Mouse (Mus musculus) E14TG2a.4 (cell line): ENCODE measurements around the gene Spock2.
A peak's percentile ranks its signal among the peaks of the same experiment; 100 is the strongest.

Experiments used
- H3K27me3 ChIP-seq: 2 replicates; pipeline ENCODE4 v1.6.1; 2014; ENCODE audit warnings: low read length, control low read depth; ENCODE audit not compliant: insufficient read depth
- H3K36me3 ChIP-seq: 2 replicates; pipeline ENCODE4 v1.6.1; 2014; ENCODE audit warnings: low read length, control low read depth; ENCODE audit not compliant: insufficient read depth
- H3K4me1 ChIP-seq: replicated peaks from 2 replicates; pipeline ENCODE4 v1.6.1; 2014; ENCODE audit warnings: low read depth, low read length, control low read depth
- H3K4me3 ChIP-seq: replicated peaks from 2 replicates; pipeline ENCODE4 v1.5.1; 2014; ENCODE audit warnings: mild to moderate bottlenecking, low read length
- H3K9me3 ChIP-seq: 2 replicates; pipeline ENCODE4 v1.6.1; 2014; ENCODE audit warnings: low read length, control low read depth
- CTCF ChIP-seq: conservative IDR thresholded peaks from 2 replicates; pipeline ENCODE4 v1.5.1; 2014; ENCODE audit warnings: low read length
- NANOG ChIP-seq: IDR thresholded peaks from 2 replicates; pipeline ENCODE4 v1.6.1; 2014; ENCODE audit warnings: borderline replicate concordance, low read length, mixed read lengths
- POU5F1 ChIP-seq: IDR thresholded peaks from 2 replicates; pipeline ENCODE4 v1.6.1; 2014; ENCODE audit warnings: low read length, borderline replicate concordance

Spock2 gene

DNA sequence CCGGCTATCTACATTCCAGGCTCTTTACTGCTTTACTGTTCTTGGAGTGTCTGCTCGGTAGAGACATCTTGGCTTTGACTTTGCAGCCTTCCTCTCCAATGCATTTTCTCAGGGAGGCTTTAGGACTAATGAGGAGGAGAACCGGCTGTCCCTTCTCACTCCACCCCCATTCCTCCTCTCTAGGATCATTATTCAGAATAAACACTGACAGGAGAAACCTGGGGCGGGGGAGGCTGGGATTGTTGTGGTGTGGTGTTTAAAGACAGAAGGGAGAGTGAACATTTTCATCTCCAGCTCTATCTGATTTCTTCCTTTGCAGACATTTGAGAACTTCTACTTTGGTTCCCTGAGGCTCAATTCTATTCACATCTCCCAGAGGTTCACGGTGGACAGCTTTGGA lies 8.2 kb upstream of the Spock2 start:
- no peaks in the 10 kb centered on the region for H3K4me1 ChIP-seq
- H3K4me3 ChIP-seq, result no peak overlapping the region
- no peaks in the 10 kb centered on the region for H3K9me3 ChIP-seq
- H3K36me3 ChIP-seq, result peaks cover 19% of the 10 kb centered on the region
- TF ChIP-seq CTCF (no peak), POU5F1 (no peak), NANOG (no peak)
- H3K27me3 ChIP-seq, result no peaks in the 10 kb centered on the region

DNA sequence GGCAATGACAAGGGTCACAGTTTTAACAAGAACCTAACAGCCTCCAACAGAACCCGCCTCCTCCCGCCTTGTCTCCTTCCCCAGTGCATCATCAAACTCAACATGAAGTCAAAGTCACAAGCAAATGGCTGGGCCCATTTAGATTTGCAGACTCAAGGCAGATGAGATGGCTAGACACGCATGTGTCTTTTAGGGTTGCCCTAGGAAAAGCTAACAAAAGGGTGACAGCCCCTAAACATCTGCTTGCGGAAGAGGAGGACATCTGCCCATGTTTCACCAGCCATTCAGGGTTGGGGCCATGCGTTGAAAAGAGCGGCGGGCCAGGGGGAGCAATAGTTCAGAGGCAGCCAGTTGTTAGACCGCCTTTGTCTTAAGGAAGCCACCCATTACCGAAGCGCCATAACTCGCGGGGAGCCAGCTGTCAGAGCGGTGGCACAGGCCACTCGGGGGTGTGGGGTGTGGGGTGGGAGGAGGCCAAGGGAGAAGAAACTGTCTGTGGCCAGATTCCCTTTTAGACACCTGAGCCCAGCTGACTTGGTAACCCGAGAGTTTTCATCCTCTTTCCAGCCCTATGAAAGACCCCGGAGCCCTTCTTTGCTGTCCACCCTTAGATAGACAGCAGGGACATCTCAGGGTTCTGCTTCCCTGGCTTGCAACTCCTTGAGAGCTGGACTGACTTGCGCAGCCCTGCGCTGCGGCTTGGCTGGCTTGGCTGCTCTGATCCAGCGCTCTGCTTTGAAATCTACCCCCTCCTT lies 451 bp upstream of the Spock2 start:
- peaks cover 64% of the 10 kb centered on the region for H3K27me3 ChIP-seq
- H3K9me3 ChIP-seq, result no peaks in the 10 kb centered on the region
- H3K36me3 ChIP-seq, result no peaks in the 10 kb centered on the region
- peaks cover 41% of the 10 kb centered on the region for H3K4me1 ChIP-seq
- peak overlapping the region; percentile 79 for H3K4me3 ChIP-seq
- TF ChIP-seq POU5F1 (no peak), NANOG (no peak), CTCF (no peak)

DNA sequence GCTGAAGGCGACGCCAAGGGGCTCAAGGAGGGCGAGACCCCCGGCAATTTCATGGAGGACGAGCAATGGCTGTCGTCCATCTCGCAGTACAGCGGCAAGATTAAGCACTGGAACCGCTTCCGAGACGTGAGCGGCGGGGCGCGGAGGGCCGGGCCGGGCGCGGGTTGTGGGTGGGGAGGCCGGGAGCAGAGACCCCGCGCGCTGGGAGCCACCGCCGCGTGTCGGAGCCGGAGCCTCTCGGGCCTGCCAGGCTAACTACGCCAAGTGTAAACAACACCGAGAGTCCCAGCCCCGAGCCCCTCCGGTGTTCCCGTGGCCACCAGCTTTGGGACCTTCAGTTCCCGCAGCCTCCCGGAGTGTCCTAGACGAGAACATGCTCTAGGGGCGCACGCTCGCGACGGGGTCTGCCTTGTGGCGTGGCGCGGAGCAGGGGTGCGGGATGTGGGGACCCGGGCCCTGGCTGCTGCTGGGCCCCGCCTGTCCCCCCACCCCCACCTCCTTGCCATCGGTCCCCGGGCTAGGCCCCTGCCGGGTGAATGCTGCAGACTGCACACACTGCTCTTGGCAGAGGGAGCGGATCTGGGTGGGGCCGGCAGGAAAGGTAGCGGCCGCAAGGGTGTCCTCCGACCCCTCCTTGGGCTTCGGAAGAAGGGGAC lies 640 bp downstream of the Spock2 start:
- H3K9me3 ChIP-seq, result no peaks in the 10 kb centered on the region
- no peaks in the 10 kb centered on the region for H3K36me3 ChIP-seq
- peaks cover 41% of the 10 kb centered on the region for H3K4me1 ChIP-seq
- H3K4me3 ChIP-seq, result peak overlapping the region; percentile 79
- peaks cover 74% of the 10 kb centered on the region for H3K27me3 ChIP-seq
- no peak for TF ChIP-seq NANOG
- TF ChIP-seq POU5F1, result no peak
- no peak for TF ChIP-seq CTCF

GRCm38 (mm10) chr10:60107448-60107847 lies 1.4 kb downstream of the Spock2 start:
- peak overlapping the region; percentile 79 for H3K4me3 ChIP-seq
- H3K4me1 ChIP-seq, result peaks cover 41% of the 10 kb centered on the region
- no peaks in the 10 kb centered on the region for H3K9me3 ChIP-seq
- TF ChIP-seq NANOG (no peak), CTCF (no peak), POU5F1 (no peak)
- H3K36me3 ChIP-seq, result no peaks in the 10 kb centered on the region
- peaks cover 78% of the 10 kb centered on the region for H3K27me3 ChIP-seq

DNA sequence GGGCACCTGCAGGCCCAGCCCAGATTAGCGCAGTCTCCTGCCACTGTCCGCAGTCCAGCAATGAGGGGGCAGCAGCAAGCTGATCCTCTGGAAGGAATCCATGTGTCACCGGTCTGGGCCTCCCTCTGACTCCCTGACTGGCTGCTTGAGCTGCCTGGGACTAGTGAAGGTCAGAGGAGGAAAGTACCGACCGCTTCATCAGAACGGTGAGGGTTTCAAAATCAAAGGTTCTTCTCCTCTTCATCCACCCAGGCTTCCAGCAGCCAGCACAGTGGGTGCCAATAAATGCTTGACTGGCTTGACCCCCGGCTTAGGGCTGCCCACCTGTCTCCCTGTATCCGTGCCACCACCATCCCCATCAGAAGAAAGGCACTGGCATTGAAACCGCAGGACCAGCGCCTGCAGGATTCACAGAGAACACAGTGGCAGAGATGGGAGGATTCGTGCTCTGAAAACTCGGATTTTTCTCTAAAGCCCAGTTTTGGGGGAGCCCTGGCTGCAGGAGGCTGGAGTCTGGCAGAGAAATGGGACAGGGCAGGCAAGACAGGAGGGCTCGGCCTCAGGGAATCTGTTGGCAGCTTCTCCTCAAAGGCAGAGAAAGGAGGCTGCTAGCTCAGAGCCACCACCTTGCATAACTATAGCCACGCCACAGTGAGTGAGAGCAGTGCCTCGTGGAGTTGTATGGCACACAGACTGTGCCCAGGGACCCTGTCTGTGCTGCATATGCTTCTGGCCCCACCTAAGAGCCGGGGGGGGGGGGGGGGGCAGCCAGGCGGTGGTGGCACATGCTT lies 2.5 kb downstream of the Spock2 start:
- Histone ChIP-seq H3K4me1 (peaks cover 41% of the 10 kb centered on the region), H3K4me3 (0 out of 2 replicates have a peak overlapping the region, but pooled peaks have one; percentile 13), H3K27me3 (peaks cover 85% of the 10 kb centered on the region), H3K36me3 (no peaks in the 10 kb centered on the region), H3K9me3 (no peaks in the 10 kb centered on the region)
- TF ChIP-seq NANOG (no peak), CTCF (no peak), POU5F1 (no peak)

DNA sequence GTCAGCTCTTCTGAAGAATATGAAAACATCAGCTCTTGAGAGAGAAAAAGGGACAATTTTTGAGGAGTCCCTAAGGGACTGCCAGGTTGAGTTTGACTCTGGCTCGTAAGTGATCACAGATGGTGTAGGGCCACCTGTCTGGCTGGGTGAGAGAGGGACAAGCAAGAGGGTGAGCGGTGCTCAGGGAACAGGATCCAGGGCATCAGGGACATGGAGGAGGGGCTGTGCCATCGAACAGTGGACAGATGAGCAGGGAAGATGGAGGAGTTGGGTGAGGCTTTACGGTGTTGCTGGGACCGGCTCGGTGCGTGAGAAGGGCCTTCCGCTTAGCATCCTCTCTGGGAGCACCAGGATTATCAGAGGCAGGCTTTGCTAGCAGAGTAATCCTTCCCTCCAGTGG lies 3.3 kb downstream of the Spock2 start:
- peaks cover 84% of the 10 kb centered on the region for H3K27me3 ChIP-seq
- no peaks in the 10 kb centered on the region for H3K9me3 ChIP-seq
- H3K4me3 ChIP-seq, result no peak overlapping the region
- H3K4me1 ChIP-seq, result peaks cover 41% of the 10 kb centered on the region
- no peak for TF ChIP-seq NANOG
- TF ChIP-seq CTCF, result no peak
- no peak for TF ChIP-seq POU5F1
- H3K36me3 ChIP-seq, result no peaks in the 10 kb centered on the region

GRCm38 (mm10) chr10:60109989-60110388 lies 4.0 kb downstream of the Spock2 start:
- peaks cover 78% of the 10 kb centered on the region for H3K27me3 ChIP-seq
- no peaks in the 10 kb centered on the region for H3K9me3 ChIP-seq
- no peak for TF ChIP-seq POU5F1
- no peak for TF ChIP-seq CTCF
- TF ChIP-seq NANOG, result no peak
- no peak overlapping the region for H3K4me3 ChIP-seq
- H3K36me3 ChIP-seq, result no peaks in the 10 kb centered on the region
- H3K4me1 ChIP-seq, result peaks cover 39% of the 10 kb centered on the region

DNA sequence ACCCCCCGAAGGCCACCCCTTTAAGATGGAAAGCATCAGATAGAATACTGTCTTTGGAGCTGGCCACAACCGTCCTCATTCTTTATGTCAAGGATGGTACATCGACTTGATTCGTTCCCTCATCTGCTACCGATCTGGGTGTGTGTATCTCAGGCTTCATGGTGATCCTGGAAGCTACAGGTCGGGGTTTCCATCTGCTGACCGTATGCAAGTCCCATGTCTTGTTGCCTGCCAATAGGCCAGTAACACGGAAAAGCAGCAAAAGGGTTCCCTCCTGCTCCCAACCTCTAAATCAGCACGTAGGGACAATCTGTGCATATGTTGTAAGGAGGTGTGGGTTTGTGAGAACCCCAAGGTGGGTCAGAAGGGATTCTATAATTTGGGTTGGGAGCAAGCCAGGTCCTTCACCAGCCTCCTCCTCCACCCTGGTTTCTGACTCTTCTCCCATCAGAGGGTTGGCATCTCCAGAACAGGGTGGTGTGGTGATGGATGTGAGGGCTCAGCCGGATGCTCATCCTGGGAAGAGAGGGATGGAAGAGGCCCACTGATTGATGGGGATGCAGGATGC lies 5.0 kb downstream of the Spock2 start:
- H3K27me3 ChIP-seq, result peaks cover 69% of the 10 kb centered on the region
- peaks cover 39% of the 10 kb centered on the region for H3K4me1 ChIP-seq
- no peak for TF ChIP-seq NANOG
- TF ChIP-seq POU5F1, result no peak
- no peak for TF ChIP-seq CTCF
- H3K9me3 ChIP-seq, result no peaks in the 10 kb centered on the region
- H3K4me3 ChIP-seq, result no peak overlapping the region
- H3K36me3 ChIP-seq, result no peaks in the 10 kb centered on the region

DNA sequence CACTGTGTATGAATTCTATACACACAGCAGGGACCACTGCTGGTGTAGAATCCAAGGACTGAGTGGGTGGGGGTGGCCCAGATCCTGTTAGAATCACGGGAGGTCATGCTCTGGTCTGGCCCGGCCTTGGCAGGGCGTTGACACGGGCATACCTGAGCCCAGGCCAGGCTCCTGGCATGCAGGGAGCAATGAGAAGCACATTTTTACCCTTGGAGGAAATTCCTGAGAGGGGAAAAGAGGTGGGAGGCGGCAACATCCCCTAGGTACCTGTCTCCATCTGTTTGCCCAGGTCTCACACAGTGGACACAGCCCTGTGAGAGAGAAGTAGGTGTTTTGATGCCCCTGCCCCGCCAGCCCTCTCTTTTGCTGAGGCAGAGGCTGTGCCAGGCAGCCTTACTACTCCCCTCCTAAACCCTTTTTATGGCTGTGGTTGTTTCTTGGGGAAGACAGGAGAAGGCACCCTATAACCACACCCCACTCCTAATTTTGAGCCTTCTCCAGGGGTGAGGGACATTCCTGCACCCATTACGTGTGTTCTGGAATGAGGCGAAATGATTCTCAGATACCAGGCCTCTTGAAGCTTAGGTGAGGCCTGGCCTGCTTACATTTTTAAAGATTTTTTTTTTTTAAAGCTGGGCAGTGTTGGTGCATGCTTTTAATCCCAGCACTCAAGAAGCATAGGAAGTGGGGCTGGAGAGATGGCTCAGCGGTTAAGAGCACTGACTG lies 8.1 kb downstream of the Spock2 start:
- no peaks in the 10 kb centered on the region for H3K36me3 ChIP-seq
- H3K27me3 ChIP-seq, result peaks cover 40% of the 10 kb centered on the region
- peaks cover 46% of the 10 kb centered on the region for H3K4me1 ChIP-seq
- no peaks in the 10 kb centered on the region for H3K9me3 ChIP-seq
- no peak for TF ChIP-seq CTCF
- TF ChIP-seq NANOG, result no peak
- TF ChIP-seq POU5F1, result no peak
- no peak overlapping the region for H3K4me3 ChIP-seq
